Mouse (Mus musculus) intestine, postnatal 0 days (tissue): ENCODE results near the gene Yipf1. TPM values are rescaled to one million over a fixed set of nuclear protein-coding genes. Genes with fewer than 3 reads are reported as not detected.

Source experiments
- ATAC-seq: fragments of 200-750 bp; cut with Nextera tagmentation; 2 replicates; pipeline ENCODE4 v1.8.0; 2017; ENCODE audit warnings: mild to moderate bottlenecking, moderate TSS enrichment, moderate library complexity
- H3K27ac ChIP-seq: fragments of 300-500 bp; sonication (generic); 2 replicates; pipeline ENCODE4 v1.5.1; 2014; ENCODE audit warnings: mild to moderate bottlenecking, low read depth, low read length, moderate library complexity
- H3K27me3 ChIP-seq: fragments of 300-500 bp; sonication (generic); replicated peaks from 2 replicates; pipeline ENCODE4 v1.6.1; 2014; ENCODE audit warnings: low read length, mixed read lengths; ENCODE audit not compliant: control insufficient read depth, insufficient read depth
- H3K36me3 ChIP-seq: fragments of 300-500 bp; sonication (generic); 2 replicates; pipeline ENCODE4 v1.6.1; 2014; ENCODE audit warnings: mild to moderate bottlenecking, moderate library complexity; ENCODE audit not compliant: control insufficient read depth, insufficient read depth
- H3K4me1 ChIP-seq: fragments of 300-500 bp; sonication (generic); replicated peaks from 2 replicates; pipeline ENCODE4 v1.6.1; 2014; ENCODE audit warnings: antibody characterized with exemption, low read length, mixed read lengths; ENCODE audit not compliant: control insufficient read depth, insufficient read depth
- H3K4me2 ChIP-seq: fragments of 300-500 bp; sonication (generic); replicated peaks from 2 replicates; pipeline ENCODE4 v1.6.1; 2014; ENCODE audit warnings: low read depth, mild to moderate bottlenecking, moderate library complexity
- H3K4me3 ChIP-seq: fragments of 300-500 bp; sonication (generic); 2 replicates; pipeline ENCODE4 v1.5.1; 2014; ENCODE audit warnings: low read depth, low read length
- H3K9ac ChIP-seq: fragments of 300-500 bp; sonication (generic); 2 replicates; pipeline ENCODE4 v1.6.1; 2014; ENCODE audit warnings: mild to moderate bottlenecking, low read depth, low read length
- H3K9me3 ChIP-seq: fragments of 300-500 bp; sonication (generic); 2 replicates; pipeline ENCODE4 v1.6.1; 2016; ENCODE audit warnings: mixed run types; ENCODE audit not compliant: control insufficient read depth
- CTCF ChIP-seq: sonication (generic); IDR thresholded peaks from 2 replicates; pipeline ENCODE4 v1.5.1; 2016; ENCODE audit warnings: low read depth, mild to moderate bottlenecking, control low read depth, antibody characterized with exemption, moderate library complexity
- WGBS: fragments of 180-500 bp; shearing (Covaris S2); extraction: QIAGEN DNeasy Blood & Tissue Kit; methylation state at CpG from one replicate; pipeline ENCODE4 v1.1.7; 2014; 5-methylcytosine and 5-hydroxymethylcytosine counted together
- polyA plus RNA-seq: library from polyadenylated mRNA; unstranded; fragments of >200 nt; fragmentation: Nextera tagmentation; extraction: Ambion mirVana; gene quantifications from 2 replicates; pipeline ENCODE4 v1.2.1, GENCODE M21; 2015

Yipf1 gene
- polyA plus RNA-seq, 1 experiment from 2014 or later, result 127 TPM

- H3K27ac ChIP-seq, result no peak overlapping the region; the same call in none of the 2 replicates
- H3K27me3 ChIP-seq, result no peaks in the 10 kb centered on the region
- ATAC-seq, result peak; percentile 75
- H3K9me3 ChIP-seq, result no peaks in the 10 kb centered on the region
- no peak for TF ChIP-seq CTCF
- H3K4me3 ChIP-seq, result no peak overlapping the region
- H3K4me1 ChIP-seq, result peaks cover 3% of the 10 kb centered on the region; the same call in 1 of the 2 replicates
- peaks cover 26% of the 10 kb centered on the region for H3K36me3 ChIP-seq
- H3K4me2 ChIP-seq, result no peak overlapping the region
- 55% methylated on average over 5 of the region's 5 CpGs for WGBS
- H3K9ac ChIP-seq, result no peak overlapping the region
Measured at GRCm38 (mm10) chr4:107337455-107337854, 23.3 kb downstream of the Yipf1 start.

- no peak overlapping the region for H3K9ac ChIP-seq
- WGBS, result 81% methylated on average over 5 of the region's 5 CpGs
Measured at GRCm38 (mm10) chr4:107341354-107341753, 27.2 kb downstream of the Yipf1 start.

GRCm38 (mm10) chr4:107344612-107345011 lies 30.4 kb downstream of the Yipf1 start:
- no peak for ATAC-seq
- TF ChIP-seq CTCF, result no peak

More at GRCm38 (mm10) chr4:107341354-107341753, 27.2 kb downstream of the Yipf1 start:
- Histone ChIP-seq H3K9me3 (no peaks in the 10 kb centered on the region), H3K4me1 (peaks cover 3% of the 10 kb centered on the region; the same call in 1 of the 2 replicates), H3K27me3 (no peaks in the 10 kb centered on the region), H3K36me3 (peaks cover 47% of the 10 kb centered on the region), H3K27ac (no peak overlapping the region), H3K4me2 (no peak overlapping the region), H3K4me3 (no peak overlapping the region)
- no peak for TF ChIP-seq CTCF
- ATAC-seq, result no peak

GRCm38 (mm10) chr4:107347221-107347620 lies 33.1 kb downstream of the Yipf1 start:
- Histone ChIP-seq H3K27me3 (no peaks in the 10 kb centered on the region), H3K4me1 (no peaks in the 10 kb centered on the region), H3K27ac (no peak overlapping the region), H3K4me3 (no peak overlapping the region), H3K9ac (no peak overlapping the region), H3K4me2 (no peak overlapping the region), H3K36me3 (peaks cover 58% of the 10 kb centered on the region), H3K9me3 (no peaks in the 10 kb centered on the region)
- TF ChIP-seq CTCF, result no peak
- WGBS, result 68% methylated on average over 6 of the region's 6 CpGs
- no peak for ATAC-seq

More at GRCm38 (mm10) chr4:107344612-107345011, 30.4 kb downstream of the Yipf1 start:
- Histone ChIP-seq H3K4me1 (no peaks in the 10 kb centered on the region), H3K9me3 (no peaks in the 10 kb centered on the region), H3K9ac (no peak overlapping the region), H3K27ac (no peak overlapping the region), H3K4me3 (no peak overlapping the region), H3K36me3 (peaks cover 46% of the 10 kb centered on the region), H3K4me2 (no peak overlapping the region), H3K27me3 (no peaks in the 10 kb centered on the region)
- 90% methylated on average over 7 of the region's 7 CpGs for WGBS

GRCm38 (mm10) chr4:107348529-107349310 lies 34.6 kb downstream of the Yipf1 start:
- H3K4me1 ChIP-seq, result no peaks in the 10 kb centered on the region
- H3K4me3 ChIP-seq, result no peak overlapping the region
- H3K9ac ChIP-seq, result no peak overlapping the region
- no peaks in the 10 kb centered on the region for H3K27me3 ChIP-seq
- peaks cover 46% of the 10 kb centered on the region for H3K36me3 ChIP-seq
- no peaks in the 10 kb centered on the region for H3K9me3 ChIP-seq
- no peak for TF ChIP-seq CTCF
- ATAC-seq, result no peak
- no peak overlapping the region for H3K4me2 ChIP-seq
- 73% methylated on average over 20 of the region's 20 CpGs for WGBS
- no peak overlapping the region for H3K27ac ChIP-seq

GRCm38 (mm10) chr4:107349311-107350008 lies 35.3 kb downstream of the Yipf1 start:
- Histone ChIP-seq H3K4me2 (no peak overlapping the region), H3K36me3 (peaks cover 50% of the 10 kb centered on the region), H3K4me3 (no peak overlapping the region), H3K9ac (no peak overlapping the region), H3K9me3 (no peaks in the 10 kb centered on the region), H3K27me3 (no peaks in the 10 kb centered on the region), H3K4me1 (no peaks in the 10 kb centered on the region), H3K27ac (no peak overlapping the region)
- ATAC-seq, result no peak
- peak; percentile 80 for TF ChIP-seq CTCF
- 55% methylated on average over 8 of the region's 8 CpGs for WGBS
